ENCODE assay signal across 8 mouse cellular contexts in genomic region chr2:127541185-127541584, GRCm38 (mm10). TPM values are rescaled to one million over a fixed set of nuclear protein-coding genes. Genes with fewer than 3 reads are reported as not detected.
DNase-seq lines count a peak whose midpoint lies in the region; ATAC-seq and TF ChIP-seq lines count a peak whose summit lies in the region.

Gene Prom2 (minus strand): TSS chr2:127541467.

- H3K4me3 ChIP-seq in E14TG2a.4 (replicated peaks; ENCODE audit: low read length), result peak within 1 kb of the TSS; percentile 75
- 0 out of 2 replicates have a peak within 1 kb of the TSS, but pooled peaks have one; percentile 4 for H3K4me3 ChIP-seq in hindbrain, embryonic 16.5 days (ENCODE audit: low read length)
- H3K4me3 ChIP-seq in lung, adult 2 months (replicated peaks; ENCODE audit: extremely low read depth, low read depth, low read length), result no peak within 1 kb of the TSS

- peaks cover 79% of the 10 kb centered on the region for H3K27me3 ChIP-seq in E14TG2a.4 (ENCODE audit: insufficient read depth, low read length)
- H3K27me3 ChIP-seq in hindbrain, embryonic 16.5 days (replicated peaks; ENCODE audit: control insufficient read depth, insufficient read depth, low read length), result peaks cover 28% of the 10 kb centered on the region

- no peak for ATAC-seq in hindbrain, embryonic 16.5 days

- H3K9me3 ChIP-seq in E14TG2a.4 (ENCODE audit: low read length), result no peaks in the 10 kb centered on the region
- no peaks in the 10 kb centered on the region for H3K9me3 ChIP-seq in hindbrain, embryonic 16.5 days (ENCODE audit: control insufficient read depth, low read length)

- TF ChIP-seq POLR2A in lung, adult 2 months (IDR thresholded peaks at IDR 0.05; ENCODE audit: borderline replicate concordance, extremely low read depth, low read depth, low read length), result no peak

- DNase-seq in cerebellum, adult 9-11 months, result peak; percentile 66
- DNase-seq in lung, adult 2 months, result peak; percentile 23
- DNase-seq in urinary bladder, postnatal 14 days (ENCODE audit: low spot score), result peak; percentile 86
- DNase-seq in B cell, adult 2 months, result no peak
- no peak for DNase-seq in thymus, postnatal 4 days
- no peak for DNase-seq in spleen, adult 12 weeks (ENCODE audit: low spot score)

- no peak for TF ChIP-seq CTCF in E14TG2a.4 (conservative IDR thresholded peaks at IDR 0.05; ENCODE audit: low read length)
- TF ChIP-seq CTCF in lung, adult 2 months (IDR thresholded peaks at IDR 0.05; ENCODE audit: insufficient read depth, low read length), result no peak

- H3K27ac ChIP-seq in hindbrain, embryonic 16.5 days (ENCODE audit: low read depth, low read length), result no peak within 1 kb of the TSS

- WGBS in hindbrain, embryonic 16.5 days, result 4% methylated on average over 23 of the region's 29 CpGs
- WGBS in lung, adult 2 months, result 9% methylated on average over 29 of the region's 29 CpGs

- peaks cover 18% of the 10 kb centered on the region for H3K4me1 ChIP-seq in E14TG2a.4 (replicated peaks; ENCODE audit: low read depth, low read length)
- H3K4me1 ChIP-seq in hindbrain, embryonic 16.5 days (ENCODE audit: control insufficient read depth, insufficient read depth, low read depth, low read length), result peaks cover 4% of the 10 kb centered on the region; the same call in 1 of the 2 replicates
- no peaks in the 10 kb centered on the region for H3K4me1 ChIP-seq in lung, adult 2 months (ENCODE audit: control insufficient read depth, insufficient read depth, low read length)

- peak within 1 kb of the TSS; percentile 38 for H3K4me2 ChIP-seq in hindbrain, embryonic 16.5 days (ENCODE audit: low read length)

- no peaks in the 10 kb centered on the region for H3K36me3 ChIP-seq in E14TG2a.4 (ENCODE audit: insufficient read depth, low read length)
- H3K36me3 ChIP-seq in hindbrain, embryonic 16.5 days (ENCODE audit: control insufficient read depth, insufficient read depth, low read length), result no peaks in the 10 kb centered on the region

- H3K9ac ChIP-seq in hindbrain, embryonic 16.5 days (ENCODE audit: low read depth, low read length), result peak within 1 kb of the TSS; percentile 46; the same call in 1 of the 2 replicates

RNA-seq across cellular contexts. Expression of gene Prom2, which starts in this region (rescaled TPM):
- 0.05 and 0.06 TPM in 2 replicates for polyA plus RNA-seq in hindbrain, embryonic 16.5 days (2015; fragmentation: Nextera tagmentation; extraction: Ambion mirVana)
- 1.0 and 9.6 TPM in 2 replicates for polyA plus RNA-seq in lung, adult 2 months (2012; rRNA removed)

Comparison
In these comparisons a context has a peak if more than half of its experiments do, and no peak if none do; other contexts are left out.
1. DNase-seq: peak in cerebellum, adult 9-11 months (single experiment), lung, adult 2 months (single experiment) and urinary bladder, postnatal 14 days (single experiment); none in B cell, adult 2 months (0 of 2), thymus, postnatal 4 days (single experiment) and spleen, adult 12 weeks (single experiment).